Mouse (Mus musculus): ENCODE measurements around the gene Limch1.

- TF ChIP-seq CHD2 (IDR thresholded peaks at IDR 0.05; ENCODE audit: low read depth, low read length) (no peak), HCFC1 (IDR thresholded peaks at IDR 0.05; ENCODE audit: borderline replicate concordance, insufficient read depth, low read length) (no peak), ZNF384 (IDR thresholded peaks at IDR 0.05; ENCODE audit: low read depth, low read length) (no peak), MAFK (IDR thresholded peaks at IDR 0.05; ENCODE audit: insufficient read depth, low read depth, low read length) (no peak)
Measured at GRCm38 (mm10) chr5:66784624-66785361, 39.2 kb downstream of the Limch1 start.
